Mouse (Mus musculus) spleen, postnatal 36 days (tissue): Measurements from ENCODE around the gene Gabpb1.

Experiments
- DNase-seq, 2 experiments: peaks; one replicate each; pipeline ENCODE4 v3.0.0; 2022; ENCODE audit warnings: low spot score in 2 of 2, mixed read lengths in 1 of 2

Gene Gabpb1

DNA sequence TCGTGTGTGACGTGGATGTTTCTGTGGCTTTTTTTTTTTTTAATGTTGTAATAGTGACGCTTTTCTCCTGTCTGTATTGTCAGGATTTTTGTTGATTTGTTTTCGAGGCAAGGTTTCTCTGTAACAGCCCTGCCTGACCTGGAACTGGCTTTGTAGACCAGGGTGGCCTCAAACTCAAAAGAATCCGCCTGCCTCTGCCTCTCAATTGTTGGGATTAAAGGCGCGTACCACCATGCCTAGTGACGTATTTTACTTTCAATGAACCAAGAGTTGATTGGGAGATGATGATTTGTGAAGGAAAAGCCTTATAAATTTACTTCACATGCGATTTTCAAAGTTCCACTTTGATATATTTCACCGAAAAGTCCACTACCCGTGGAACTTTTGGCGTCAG is at the start of gene Gabpb1:
Gene Gabpb1 (minus strand): TSS at position 216 of the 394 bp plus-strand sequence.
- peak in 1 of 2 experiments; percentile 12 for DNase-seq

GRCm38 (mm10) chr2:126712950-126713349 is 36.8 kb upstream of the Gabpb1 start:
- DNase-seq: no peak

DNA sequence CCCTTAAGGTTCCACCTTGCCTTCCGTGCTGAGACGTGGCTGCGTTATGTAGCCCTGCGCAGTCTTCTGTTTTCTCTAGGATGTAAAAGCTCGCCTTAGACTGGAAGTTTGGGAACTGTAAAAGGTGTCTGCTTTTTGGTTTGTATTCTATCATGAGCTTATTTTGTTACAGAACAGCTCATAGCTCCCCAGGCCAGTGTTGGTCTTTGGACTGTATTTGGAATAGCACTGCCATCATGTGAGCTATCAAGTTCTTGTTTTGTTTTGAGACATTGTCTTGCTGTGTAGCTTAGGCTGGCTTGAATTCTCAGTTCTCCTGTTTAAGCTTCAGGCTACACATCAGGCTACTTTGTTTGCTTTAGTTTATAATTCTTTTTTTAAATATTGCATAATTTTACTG is 36.4 kb upstream of the Gabpb1 start:
- no peak for DNase-seq

GRCm38 (mm10) chr2:126708361-126708760 is 32.2 kb upstream of the Gabpb1 start:
- DNase-seq: no peak

DNA sequence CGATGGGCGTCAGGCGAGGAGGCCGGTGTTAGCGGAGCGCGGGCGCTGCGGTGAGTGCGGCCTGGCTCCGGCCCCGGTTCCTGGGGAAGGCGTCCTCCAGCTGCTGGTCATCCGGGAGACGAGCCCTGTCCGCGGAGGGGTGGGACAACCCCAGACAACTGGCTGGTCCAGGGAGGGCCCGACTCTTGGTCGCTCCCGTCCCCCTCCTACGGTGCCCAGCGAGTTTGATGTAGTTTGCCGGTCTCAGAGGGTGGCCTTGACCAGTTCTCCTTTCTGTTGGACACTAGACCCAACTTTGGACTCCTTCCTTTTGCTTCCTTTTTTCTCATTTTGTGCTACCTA is 31.3 kb upstream of the Gabpb1 start:
- no peak for DNase-seq

GRCm38 (mm10) chr2:126706759-126707437 is 30.8 kb upstream of the Gabpb1 start, which contains the start of gene Usp8:
TSS of gene Usp8 (plus strand) at chr2:126707328.
- peak; percentile 98 to 99 for DNase-seq

- DNase-seq: no peak
Observed at GRCm38 (mm10) chr2:126695285-126695684, 19.1 kb upstream of the Gabpb1 start.

DNA sequence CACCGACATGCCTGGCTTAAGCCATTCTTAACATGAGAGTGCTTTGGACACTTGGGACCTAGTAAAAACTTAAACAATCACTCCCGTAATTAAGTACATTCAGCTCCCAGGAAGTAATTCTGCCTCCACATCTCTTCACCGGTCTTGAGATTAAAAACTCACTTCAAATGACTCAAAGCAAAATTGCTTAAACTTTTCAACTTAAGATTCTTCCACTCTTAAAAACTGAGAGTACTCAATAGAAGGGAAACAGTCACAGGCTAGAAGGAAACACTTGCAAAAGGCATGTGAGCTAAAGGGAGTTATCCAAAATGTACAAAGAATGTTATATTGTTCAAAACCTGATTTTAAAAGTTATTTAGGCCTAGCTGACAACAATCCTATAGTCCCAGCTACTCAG is 15.2 kb upstream of the Gabpb1 start:
- no peak for DNase-seq

GRCm38 (mm10) chr2:126682937-126683336 is 6.8 kb upstream of the Gabpb1 start:
- no peak for DNase-seq

GRCm38 (mm10) chr2:126682333-126682732 is 6.2 kb upstream of the Gabpb1 start:
- peak; percentile 18 to 25 for DNase-seq

DNA sequence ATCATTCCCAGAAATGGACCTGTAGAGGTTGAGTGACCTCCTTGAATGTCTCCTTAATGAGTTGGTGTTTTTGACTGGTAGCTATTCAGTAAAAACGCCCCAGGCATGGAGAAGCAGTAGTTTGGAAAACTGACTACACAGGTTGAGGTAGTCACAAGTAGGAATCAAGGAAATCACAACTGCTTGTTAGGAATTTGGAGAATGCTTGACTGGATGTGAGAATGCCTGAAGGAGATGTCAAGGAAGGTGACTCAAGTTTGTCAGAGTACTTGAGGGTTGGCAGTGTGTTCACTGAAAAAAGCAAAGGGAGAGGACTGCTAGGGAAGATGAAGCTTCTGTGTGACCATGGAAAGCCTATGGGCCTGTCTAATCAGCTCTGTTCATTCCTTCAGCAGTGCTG is 1.2 kb upstream of the Gabpb1 start:
- DNase-seq: no peak

DNA sequence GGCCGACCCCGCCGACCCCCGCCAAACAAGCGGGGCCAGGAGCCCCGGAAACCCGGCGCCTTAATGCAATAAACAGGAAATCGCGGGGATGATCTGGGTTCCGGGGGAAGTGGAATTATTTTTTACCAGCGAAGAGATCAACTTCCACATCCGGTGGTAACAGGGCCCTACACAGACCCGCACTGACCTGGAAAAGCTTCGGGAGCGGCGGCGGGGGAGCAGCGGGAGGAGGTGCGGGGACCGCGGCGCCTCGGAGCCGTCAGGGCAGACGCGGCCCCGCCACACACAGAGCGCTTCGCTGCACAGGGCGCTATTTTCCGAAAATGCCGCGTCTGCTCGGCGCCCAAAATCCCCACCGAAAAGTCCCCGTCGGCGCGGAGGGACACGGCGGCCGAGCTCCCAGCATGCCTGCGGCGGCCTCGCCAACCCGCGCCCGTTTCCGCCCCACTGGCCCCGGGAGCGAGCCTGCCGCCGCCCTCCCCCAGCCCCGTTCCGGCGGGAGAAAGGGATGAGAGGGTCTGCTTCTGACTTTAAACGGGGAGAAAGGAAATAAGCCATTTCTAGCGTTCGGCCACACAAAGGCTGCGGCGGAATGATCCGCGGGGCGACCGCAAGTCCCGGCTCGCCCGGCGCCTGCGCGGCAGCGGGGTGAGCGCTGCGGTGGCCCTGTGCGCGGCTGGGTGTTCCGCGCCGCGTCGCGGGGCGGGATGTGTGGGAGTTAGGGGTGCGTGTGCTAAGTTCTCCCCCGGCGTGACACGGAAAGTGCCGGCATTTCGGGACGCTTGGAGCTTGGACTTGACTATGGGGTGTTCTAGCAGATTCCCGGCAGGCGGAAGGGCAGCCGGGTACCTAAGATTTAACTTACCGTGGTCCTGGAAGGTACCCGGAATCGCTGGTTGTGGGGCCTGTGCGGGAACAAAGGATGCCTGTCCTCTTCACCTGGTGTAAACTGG is 692 bp downstream of the Gabpb1 start:
- peak; percentile 81 to 85 for DNase-seq

DNA sequence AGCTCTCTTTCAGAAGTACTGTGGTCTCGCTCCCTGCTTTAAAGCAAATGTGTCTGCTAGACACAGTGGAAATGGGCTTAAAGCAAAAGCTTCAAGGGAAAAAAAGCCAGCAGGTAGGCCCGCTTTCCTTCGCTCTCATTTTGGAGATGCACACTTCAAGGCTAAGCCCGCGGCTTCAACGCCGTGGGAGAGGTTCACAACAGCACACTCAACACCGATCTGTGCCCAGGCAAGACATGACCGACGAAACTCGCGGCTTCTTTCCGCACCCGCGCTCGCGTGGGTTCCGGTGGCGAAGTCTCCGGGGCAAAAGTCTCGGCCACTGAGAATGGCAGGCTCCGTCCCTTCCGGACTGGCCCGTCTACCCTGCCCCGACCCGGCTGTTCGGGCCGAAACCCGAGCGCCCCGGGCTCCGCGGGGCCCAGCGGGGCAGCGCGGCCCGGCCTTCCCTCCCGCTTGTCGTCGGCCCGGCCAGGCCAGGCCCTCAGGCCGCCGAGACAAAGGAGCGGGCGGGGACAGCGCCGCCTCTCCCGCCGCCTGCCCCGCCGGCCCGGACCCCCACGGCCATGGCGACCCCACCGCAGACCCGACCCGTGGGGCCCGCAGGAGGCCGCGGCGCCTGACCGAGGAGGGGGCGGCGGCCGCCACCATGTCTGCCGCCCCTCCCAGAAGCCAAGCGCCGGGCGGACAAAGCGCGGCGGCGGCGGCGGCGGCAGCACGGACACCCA is 1.5 kb downstream of the Gabpb1 start:
- DNase-seq: peak; percentile 44 to 48

DNA sequence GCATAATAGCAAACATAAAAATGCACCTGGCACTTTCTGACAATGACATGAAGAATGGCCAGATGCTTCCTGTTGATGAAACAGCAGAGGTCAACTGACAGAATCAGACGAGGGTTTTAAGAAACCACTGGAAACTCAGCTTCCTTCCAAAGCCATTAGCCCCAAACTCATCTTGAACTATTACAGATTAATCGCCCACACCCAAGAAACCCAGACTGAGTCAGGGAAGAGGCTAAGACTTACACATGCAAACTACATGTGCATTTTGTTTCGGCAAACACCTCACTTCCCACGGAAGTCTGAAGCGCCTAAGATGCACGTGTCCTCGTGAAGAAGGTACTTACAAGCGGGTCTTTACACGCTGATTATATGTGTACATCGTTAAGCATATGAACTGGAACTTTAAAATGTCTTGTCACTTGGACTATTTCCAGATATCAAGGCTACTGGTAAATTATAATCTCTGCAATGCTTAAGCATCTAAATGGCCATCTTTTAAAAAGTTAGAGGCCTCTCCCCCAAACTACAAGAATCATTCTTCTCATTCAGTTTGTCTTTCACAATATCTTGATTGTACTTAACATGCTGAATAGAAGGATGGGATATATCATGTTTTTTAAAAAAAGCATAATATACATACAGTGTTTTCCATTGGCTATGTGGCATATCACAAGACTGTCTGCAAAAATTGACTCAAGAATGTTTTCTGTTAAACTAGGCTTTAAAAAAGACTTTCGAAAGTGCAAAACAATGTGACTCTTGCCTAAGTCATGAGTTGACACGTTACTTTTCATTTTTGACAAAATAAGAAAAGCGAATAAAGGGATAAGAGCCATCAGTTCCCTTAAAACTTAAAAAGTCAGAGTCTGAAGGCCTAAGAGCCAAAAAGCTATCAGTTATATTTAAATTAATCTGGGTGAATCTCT is 2.6 kb downstream of the Gabpb1 start:
- DNase-seq: peak; percentile 38 to 44

DNA sequence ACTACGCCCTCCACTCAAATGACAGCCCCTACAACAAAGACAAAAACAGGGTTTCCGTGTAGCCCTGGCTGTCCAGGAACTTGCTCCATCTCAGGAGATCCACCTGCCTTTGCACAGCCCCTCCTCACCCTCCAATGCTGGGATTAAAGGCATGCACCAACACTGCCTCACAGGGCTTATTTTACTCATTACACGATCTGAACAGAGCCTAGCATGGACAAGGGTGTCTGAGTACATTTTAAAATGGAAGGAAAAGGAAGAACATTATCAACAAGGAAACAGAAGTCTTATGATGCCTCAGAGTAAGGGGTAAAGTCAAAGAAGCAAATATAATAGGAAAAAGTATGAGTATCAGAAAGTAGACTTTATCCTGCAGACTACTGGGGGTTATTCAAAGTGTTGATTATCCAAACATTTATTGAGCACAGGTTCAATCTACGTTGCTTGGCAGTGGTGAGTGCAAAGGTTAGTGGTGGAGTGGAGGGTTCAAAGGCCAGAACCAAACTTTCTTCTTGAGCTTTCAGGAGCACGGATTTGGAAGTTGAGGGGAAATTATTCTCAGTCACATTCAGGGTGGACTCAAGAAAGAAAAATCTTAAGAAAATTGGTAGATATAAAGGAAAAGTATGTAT is 7.4 kb downstream of the Gabpb1 start:
- no peak for DNase-seq

- no peak for DNase-seq
Observed at GRCm38 (mm10) chr2:126665984-126666383, 10.2 kb downstream of the Gabpb1 start.

- peak in 1 of 2 experiments; percentile 19 for DNase-seq
Observed at GRCm38 (mm10) chr2:126663481-126663880, 12.7 kb downstream of the Gabpb1 start.

GRCm38 (mm10) chr2:126652929-126653328 is 23.2 kb downstream of the Gabpb1 start:
- DNase-seq: no peak

DNA sequence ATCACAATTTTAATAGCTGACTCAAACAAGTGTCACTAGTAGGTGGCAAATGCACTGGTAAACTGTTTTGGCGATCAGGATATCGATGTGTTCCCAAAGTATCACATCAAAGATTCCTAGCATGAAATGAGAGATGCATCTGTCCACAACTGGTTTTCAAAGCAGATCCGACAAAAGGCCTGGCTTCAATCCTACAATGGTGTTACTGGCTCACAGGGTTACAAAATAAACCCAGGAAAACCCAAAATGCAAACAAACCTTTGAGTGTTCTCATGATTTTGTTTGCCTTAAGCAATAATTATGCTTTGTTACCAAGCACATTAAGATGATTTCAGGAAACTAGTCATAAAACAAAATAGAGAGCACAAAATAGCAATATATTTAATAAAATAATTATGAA is 28.4 kb downstream of the Gabpb1 start:
- DNase-seq: no peak

DNA sequence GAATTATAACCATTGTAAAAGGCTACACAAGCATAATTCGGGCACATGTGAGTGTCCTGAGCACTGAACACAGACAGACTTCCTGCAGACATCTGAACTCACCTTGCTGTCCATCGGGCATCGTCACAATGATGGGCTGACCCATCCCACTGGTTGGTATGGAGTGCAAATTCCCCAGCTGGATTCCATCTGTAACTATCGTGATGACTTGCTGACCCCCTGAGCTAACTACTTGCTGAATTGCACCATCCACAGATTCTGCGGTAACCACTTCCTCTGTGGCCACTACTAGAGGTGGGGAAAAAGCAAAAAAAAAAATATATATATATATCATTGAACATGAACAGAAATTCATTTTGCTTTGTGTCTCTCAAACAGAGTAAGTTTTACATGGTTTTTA is 29.7 kb downstream of the Gabpb1 start:
- no peak for DNase-seq

DNA sequence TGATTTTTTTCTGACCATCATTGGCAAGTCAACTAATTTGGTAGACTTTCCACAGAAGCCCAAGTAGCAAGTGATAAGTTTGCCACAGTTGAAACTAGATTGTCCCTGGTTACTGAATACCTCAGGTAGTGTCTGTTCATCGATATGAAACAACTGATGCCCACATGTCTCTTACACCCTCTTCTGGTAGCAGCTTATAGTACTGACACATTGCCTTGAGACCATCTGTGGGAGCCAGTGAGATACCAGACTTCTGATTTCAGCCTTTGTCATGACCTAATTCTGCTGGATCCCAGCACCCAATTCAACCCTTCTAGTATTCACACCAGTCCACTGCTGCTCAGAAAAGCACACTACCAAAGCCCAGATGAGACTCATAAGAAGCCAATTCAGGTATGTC is 31.4 kb downstream of the Gabpb1 start:
- no peak for DNase-seq
